Mouse (Mus musculus) layer of hippocampus, adult 2 months (tissue): ENCODE data around the gene Apoh. TPM values are rescaled to one million over a fixed set of nuclear protein-coding genes. Genes with fewer than 3 reads are reported as not detected.

Source experiments
- DNase-seq, 2 experiments: peaks; one replicate each; pipeline ENCODE4 v3.0.0; 2022; ENCODE audit warnings: low spot score in 2 of 2
- H3K27ac ChIP-seq: fragments of 200-600 bp; 2 replicates; pipeline ENCODE4 v1.8.1; 2022
- H3K4me3 ChIP-seq: fragments of 200-600 bp; 2 replicates; pipeline ENCODE4 v1.8.1; 2022; ENCODE audit warnings: mild to moderate bottlenecking
- CTCF ChIP-seq: fragments of 200-600 bp; conservative IDR thresholded peaks from 2 replicates; pipeline ENCODE4 v1.8.1; 2022; ENCODE audit warnings: antibody characterized with exemption, mild to moderate bottlenecking, moderate library complexity
- long read RNA-seq, 2 experiments: library from polyadenylated mRNA; stranded (forward); transcript quantifications; one replicate each; pipeline ENCODE4 v2.0.0; 2021; ENCODE audit warnings: borderline mapping rate in 2 of 2
- total RNA-seq, 2 experiments: library from RNA; stranded (reverse); gene quantifications; 2 replicates each; pipeline ENCODE4 v1.2.3; 2021

The Apoh gene
- total RNA-seq, result 1 to 10 TPM in 1 of 2 experiments, under 1 TPM in 1; 0.82 to 1.0 TPM
- long read RNA-seq, experiment 1, partial matches to known transcripts, result 0 of 1 reads
- long read RNA-seq, experiment 1, other reads (novel, unspliced or antisense), result 0 of 1 reads
- long read RNA-seq, experiment 2, result 0 reads

GRCm38 (mm10) chr11:108342781-108343768 is at the start of gene Apoh:
Apoh (plus strand) TSS chr11:108343354.
- Histone ChIP-seq H3K27ac (peak within 1 kb of the TSS; percentile 98), H3K4me3 (peak within 1 kb of the TSS; percentile 97)
- no peak for TF ChIP-seq CTCF
- DNase-seq, result peak; percentile 19 to 30

DNA sequence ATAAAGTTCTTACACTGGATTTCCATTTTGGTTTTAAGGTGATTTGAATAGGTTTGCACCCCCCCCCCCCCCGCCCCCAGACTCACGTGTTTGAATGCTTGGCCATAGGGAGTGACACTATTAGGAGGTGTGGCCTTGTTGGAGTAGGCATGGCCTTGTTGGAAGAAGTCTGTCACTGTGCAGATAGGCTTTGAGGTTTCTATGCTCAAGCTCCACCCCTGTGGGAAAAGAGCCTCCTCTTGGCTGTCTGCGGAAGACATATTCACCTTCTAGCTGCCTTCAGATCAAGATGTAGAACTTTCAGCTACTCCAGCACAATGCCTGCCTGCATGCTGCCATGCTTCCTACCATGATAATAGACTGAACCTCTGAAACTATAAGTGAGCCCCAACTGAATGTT is 49.3 kb upstream of the Apoh start:
- no peak for TF ChIP-seq CTCF
- H3K27ac ChIP-seq, result no peak overlapping the region
- DNase-seq, result no peak
- no peak overlapping the region for H3K4me3 ChIP-seq

DNA sequence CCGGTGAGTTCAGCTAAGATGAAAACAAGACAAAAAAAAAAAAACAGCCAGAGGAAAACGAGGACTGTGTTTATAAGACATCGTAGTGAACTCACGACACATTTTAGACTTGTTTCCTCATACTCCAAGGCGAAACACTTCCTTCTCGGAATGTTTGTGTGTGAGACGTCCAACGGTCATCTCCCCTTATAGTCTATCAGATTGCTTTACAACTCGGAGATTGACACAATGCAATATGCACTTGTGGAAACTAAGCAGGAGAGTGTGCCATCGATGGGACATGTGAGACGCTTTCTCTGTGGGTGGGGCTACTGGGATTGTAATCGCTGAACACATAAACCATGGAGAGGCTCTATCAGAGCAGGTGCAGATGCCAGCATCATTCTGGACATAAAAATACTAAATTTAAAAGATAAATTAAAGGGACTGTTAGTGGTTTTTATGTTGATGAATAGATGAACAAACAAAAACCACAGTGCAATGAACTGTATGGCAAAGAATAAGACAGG is 48.8 kb upstream of the Apoh start:
- Histone ChIP-seq H3K4me3 (no peak overlapping the region), H3K27ac (no peak overlapping the region)
- DNase-seq, result no peak
- no peak for TF ChIP-seq CTCF

- H3K27ac ChIP-seq, result no peak overlapping the region
- no peak overlapping the region for H3K4me3 ChIP-seq
- no peak for DNase-seq
- no peak for TF ChIP-seq CTCF
These were observed 47.8 kb upstream of the Apoh start for GRCm38 (mm10) chr11:108295373-108295772.

DNA sequence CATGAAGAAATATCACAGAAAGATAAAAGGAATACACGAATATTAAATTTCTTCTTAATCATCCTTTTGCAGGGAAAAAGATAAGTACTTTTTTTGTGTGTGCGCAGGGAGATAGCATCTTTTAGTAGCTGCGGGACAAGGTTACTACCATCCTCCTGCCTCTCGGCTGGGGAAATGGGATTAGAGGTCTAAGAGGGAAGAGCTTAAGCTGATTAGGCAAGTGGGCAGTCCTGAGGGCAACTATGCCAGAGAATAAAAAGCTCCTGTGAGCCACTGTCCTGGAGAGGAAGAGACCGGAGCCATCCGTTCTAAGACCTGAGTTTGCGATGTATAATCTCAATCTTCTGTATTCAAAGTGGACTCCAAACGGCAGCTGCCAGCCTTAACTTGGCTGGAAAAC is 45.2 kb upstream of the Apoh start:
- no peak for TF ChIP-seq CTCF
- H3K27ac ChIP-seq, result no peak overlapping the region
- no peak for DNase-seq
- H3K4me3 ChIP-seq, result no peak overlapping the region

DNA sequence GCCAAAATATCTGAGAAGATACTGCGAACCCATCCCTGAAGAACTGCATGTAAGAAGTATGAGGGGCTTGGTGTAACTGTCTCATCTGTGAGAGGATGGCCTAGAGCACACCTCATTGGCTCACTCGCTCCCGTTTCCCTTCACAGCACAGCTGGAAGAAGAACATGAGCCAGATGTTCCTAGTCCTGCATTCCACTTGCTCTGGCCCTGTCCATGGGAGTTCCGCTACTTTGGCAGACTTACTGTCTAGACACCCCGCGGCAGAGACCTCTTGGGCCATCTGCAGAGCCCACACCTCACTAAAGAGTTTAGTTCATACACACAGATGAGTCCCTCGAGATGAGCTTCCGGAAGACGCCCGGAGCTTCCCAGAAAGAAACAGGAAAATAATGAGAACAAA is 43.2 kb upstream of the Apoh start:
- TF ChIP-seq CTCF, result no peak

DNA sequence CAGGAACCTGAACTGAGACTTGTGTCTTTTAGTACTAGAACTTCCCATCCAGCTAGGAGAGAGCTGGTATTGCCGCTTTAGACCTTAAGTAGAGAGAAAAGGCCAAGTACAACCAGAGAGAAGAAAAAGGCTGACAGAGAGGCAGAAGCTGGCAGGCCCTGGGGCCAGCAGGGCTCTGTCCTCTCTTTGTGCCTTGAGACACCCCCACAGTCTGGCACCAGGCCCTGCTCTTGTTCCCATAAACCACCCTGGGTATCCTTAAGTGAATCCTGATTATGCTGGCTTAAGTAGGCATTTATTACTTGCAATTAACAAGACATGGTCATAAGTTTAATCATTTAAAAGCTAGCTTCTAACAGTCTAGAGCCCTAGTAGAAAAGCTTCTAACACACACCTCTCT is 42.7 kb upstream of the Apoh start:
- Histone ChIP-seq H3K4me3 (no peak overlapping the region), H3K27ac (no peak overlapping the region)
- TF ChIP-seq CTCF, result no peak
- DNase-seq, result no peak

More for the DNA sequence above, 43.2 kb upstream of the Apoh start:
- no peak overlapping the region for H3K4me3 ChIP-seq
- DNase-seq, result no peak
- no peak overlapping the region for H3K27ac ChIP-seq

- Histone ChIP-seq H3K27ac (no peak overlapping the region), H3K4me3 (no peak overlapping the region)
- DNase-seq, result no peak
- TF ChIP-seq CTCF, result no peak
These were observed 42.1 kb upstream of the Apoh start for GRCm38 (mm10) chr11:108301036-108301435.

DNA sequence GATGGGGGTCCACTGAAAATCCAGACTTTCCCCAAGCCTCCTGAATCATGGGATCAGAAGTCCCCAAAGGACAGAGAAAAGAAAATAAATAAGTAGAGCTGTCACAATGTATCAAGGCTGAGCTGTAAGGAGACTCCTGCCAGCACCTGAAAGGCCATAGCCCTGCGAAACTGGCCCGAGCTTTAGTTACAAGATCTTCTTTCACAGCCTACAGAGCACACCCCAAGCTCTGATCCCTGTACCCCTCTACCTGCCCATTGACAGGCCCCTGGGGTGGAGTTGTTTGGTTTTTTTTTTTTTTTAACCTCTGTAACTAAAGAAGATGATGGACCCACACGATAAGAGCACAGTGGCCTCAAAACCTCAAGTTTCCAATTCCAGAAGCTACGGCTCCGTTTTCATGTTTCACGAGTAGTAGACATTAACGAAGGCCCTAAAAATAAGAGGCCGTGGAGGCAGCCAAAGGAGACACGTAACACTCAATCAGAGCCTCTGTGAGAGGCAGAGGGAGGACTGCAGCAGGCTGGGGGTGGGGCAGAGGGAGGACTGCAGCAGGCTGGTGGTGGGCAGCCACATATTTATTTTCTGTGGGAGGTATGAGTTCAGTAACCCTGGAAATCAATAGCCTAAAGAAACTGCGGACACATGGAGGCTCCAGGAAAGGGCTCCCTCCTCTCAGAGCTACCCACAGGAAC is 41.2 kb upstream of the Apoh start:
- no peak for TF ChIP-seq CTCF
- DNase-seq, result no peak
- H3K27ac ChIP-seq, result no peak overlapping the region
- no peak overlapping the region for H3K4me3 ChIP-seq

GRCm38 (mm10) chr11:108303787-108304186 is 39.4 kb upstream of the Apoh start:
- H3K27ac ChIP-seq, result no peak overlapping the region
- no peak for TF ChIP-seq CTCF
- no peak for DNase-seq
- no peak overlapping the region for H3K4me3 ChIP-seq

- DNase-seq, result no peak
- no peak for TF ChIP-seq CTCF
- no peak overlapping the region for H3K4me3 ChIP-seq
- H3K27ac ChIP-seq, result no peak overlapping the region; the same call in 1 of the 2 replicates
These were observed 35.9 kb upstream of the Apoh start for GRCm38 (mm10) chr11:108307258-108307657.

GRCm38 (mm10) chr11:108308253-108308652 is 34.9 kb upstream of the Apoh start:
- Histone ChIP-seq H3K4me3 (no peak overlapping the region), H3K27ac (no peak overlapping the region)
- no peak for DNase-seq
- no peak for TF ChIP-seq CTCF

GRCm38 (mm10) chr11:108309791-108310190 is 33.4 kb upstream of the Apoh start:
- Histone ChIP-seq H3K4me3 (no peak overlapping the region), H3K27ac (no peak overlapping the region)
- DNase-seq, result no peak
- TF ChIP-seq CTCF, result no peak
